14 mouse cellular contexts compared by ENCODE assay signal in genomic region chr12:29049801-29050200, GRCm38 (mm10).
DNase-seq lines count a peak whose midpoint lies in the region; ATAC-seq and TF ChIP-seq lines count a peak whose summit lies in the region.
"Had no signal": no experiment of that assay in that cellular context is flagged by ENCODE, and none has a peak within 500 bp of the region (broad histone marks: within the 10 kb centered on the region; RNA-seq: fewer than 3 reads in every experiment).

No protein-coding gene starts in this region.

- no peaks in the 10 kb centered on the region for H3K27me3 ChIP-seq in lung, embryonic 14.5 days (ENCODE audit: insufficient read depth, low read length)
- no peaks in the 10 kb centered on the region for H3K27me3 ChIP-seq in hindbrain, embryonic 15.5 days
- H3K27me3 ChIP-seq in lung, postnatal 0 days (replicated peaks; ENCODE audit: insufficient read depth, low read length) = no peaks in the 10 kb centered on the region

- no peaks in the 10 kb centered on the region for H3K36me3 ChIP-seq in lung, embryonic 14.5 days (ENCODE audit: insufficient read depth)
- no peaks in the 10 kb centered on the region for H3K36me3 ChIP-seq in hindbrain, embryonic 15.5 days
- no peaks in the 10 kb centered on the region for H3K36me3 ChIP-seq in lung, postnatal 0 days (ENCODE audit: insufficient read depth, low read length)

- H3K4me3 ChIP-seq in lung, embryonic 14.5 days (ENCODE audit: low read depth, low read length) = no peak overlapping the region
- H3K4me3 ChIP-seq in hindbrain, embryonic 15.5 days = no peak overlapping the region
- no peak overlapping the region for H3K4me3 ChIP-seq in lung, postnatal 0 days (ENCODE audit: low read depth, low read length)
- H3K4me3 ChIP-seq: layer of hippocampus, adult 2 months; myocyte had no signal

- no peak overlapping the region for H3K4me2 ChIP-seq in lung, embryonic 14.5 days
- H3K4me2 ChIP-seq in hindbrain, embryonic 15.5 days = no peak overlapping the region
- no peak overlapping the region for H3K4me2 ChIP-seq in lung, postnatal 0 days (replicated peaks; ENCODE audit: low read depth, low read length)
- H3K4me2 ChIP-seq: liver, embryonic 11.5 days had no signal

- no peaks in the 10 kb centered on the region for H3K9me3 ChIP-seq in lung, embryonic 14.5 days (ENCODE audit: low read depth, low read length)
- H3K9me3 ChIP-seq in hindbrain, embryonic 15.5 days = no peaks in the 10 kb centered on the region
- H3K9me3 ChIP-seq in lung, postnatal 0 days (ENCODE audit: low read length) = no peaks in the 10 kb centered on the region

- no peak for TF ChIP-seq EP300 in lung, postnatal 0 days (IDR thresholded peaks at IDR 0.05)

- peak; percentile 14 for DNase-seq in embryo, embryonic 10.5 days (ENCODE audit: low spot score)
- no peak for DNase-seq in embryo, embryonic 9.5 days (ENCODE audit: extremely low spot score)
- DNase-seq in lung, embryonic 14.5 days = peak; percentile 11
- no peak for DNase-seq in lung, adult 18-20 months
- peak; percentile 27 for DNase-seq in retina, embryonic 14.5 days (ENCODE audit: low spot score)
- DNase-seq in lung, postnatal 0 days (ENCODE audit: low spot score) = no peak
- DNase-seq in kidney, adult 9 months = no peak
- DNase-seq: adrenal gland, postnatal 10 days; right cerebral cortex, adult 18-20 months had no signal

- no peak for ATAC-seq in lung, embryonic 14.5 days (ENCODE audit: insufficient read depth)
- ATAC-seq in hindbrain, embryonic 15.5 days (ENCODE audit: low FRiP score, low read depth) = no peak
- no peak for ATAC-seq in lung, postnatal 0 days
- ATAC-seq: intestine, postnatal 0 days had no signal

- H3K4me1 ChIP-seq in lung, embryonic 14.5 days (ENCODE audit: insufficient read depth) = 0 out of 2 replicates have a peak, but pooled peaks cover 4% of the 10 kb centered on the region
- H3K4me1 ChIP-seq in hindbrain, embryonic 15.5 days (replicated peaks) = peaks cover 39% of the 10 kb centered on the region
- H3K4me1 ChIP-seq in lung, postnatal 0 days (ENCODE audit: insufficient read depth, low read depth, low read length) = no peaks in the 10 kb centered on the region

- no peak overlapping the region for H3K9ac ChIP-seq in lung, embryonic 14.5 days
- no peak overlapping the region for H3K9ac ChIP-seq in hindbrain, embryonic 15.5 days
- H3K9ac ChIP-seq in lung, postnatal 0 days (replicated peaks; ENCODE audit: low read depth) = no peak overlapping the region

- no peak overlapping the region for H3K27ac ChIP-seq in lung, embryonic 14.5 days (ENCODE audit: low read depth)
- H3K27ac ChIP-seq in hindbrain, embryonic 15.5 days (replicated peaks) = peak overlapping the region; percentile 83
- H3K27ac ChIP-seq in lung, postnatal 0 days (ENCODE audit: low read length) = no peak overlapping the region
- H3K27ac ChIP-seq: layer of hippocampus, adult 2 months had no signal

- TF ChIP-seq CTCF in lung, embryonic 14.5 days (IDR thresholded peaks at IDR 0.05; ENCODE audit: low read depth) = no peak
- TF ChIP-seq CTCF in lung, postnatal 0 days (IDR thresholded peaks at IDR 0.05) = no peak

Comparison
In these comparisons a context has a peak if more than half of its experiments do, and no peak if none do; other contexts are left out.
1. DNase-seq: peak in embryo, embryonic 10.5 days (single experiment), lung, embryonic 14.5 days (single experiment) and retina, embryonic 14.5 days (single experiment); none in embryo, embryonic 9.5 days (single experiment), lung, adult 18-20 months (0 of 2), lung, postnatal 0 days (single experiment) and kidney, adult 9 months (single experiment).